Mouse (Mus musculus) ES-Bruce4 (cell line): ENCODE measurements around the gene Gm4131. TPM values are rescaled to one million over a fixed set of nuclear protein-coding genes. Genes with fewer than 3 reads are reported as not detected.

Experiments used
- H3K27ac ChIP-seq: 2 replicates; pipeline ENCODE4 v1.5.1; 2012; ENCODE audit warnings: low read length, inconsistent platforms; ENCODE audit not compliant: insufficient read depth
- H3K27me3 ChIP-seq: 2 replicates; pipeline ENCODE4 v1.6.1; 2012; ENCODE audit warnings: mild to moderate bottlenecking, low read length, inconsistent platforms; ENCODE audit not compliant: control insufficient read depth, poor library complexity, insufficient read depth, severe bottlenecking
- H3K36me3 ChIP-seq: 2 replicates; pipeline ENCODE4 v1.6.1; 2012; ENCODE audit warnings: inconsistent platforms, mild to moderate bottlenecking, low read length, moderate library complexity; ENCODE audit not compliant: control insufficient read depth, poor library complexity, insufficient read depth, severe bottlenecking
- H3K4me1 ChIP-seq: one replicate; pipeline ENCODE4 v1.8.1; 2011; ENCODE audit warnings: low read length; ENCODE audit not compliant: control insufficient read depth, insufficient read depth
- H3K4me3 ChIP-seq: 2 replicates; pipeline ENCODE4 v1.5.1; 2011; ENCODE audit warnings: low read depth, mild to moderate bottlenecking, low read length
- H3K9ac ChIP-seq: 2 replicates; pipeline ENCODE4 v1.6.1; 2012; ENCODE audit warnings: low read depth, mild to moderate bottlenecking, inconsistent platforms; ENCODE audit not compliant: poor library complexity, severe bottlenecking
- H3K9me3 ChIP-seq: replicated peaks from 2 replicates; pipeline ENCODE4 v1.6.1; 2012; ENCODE audit warnings: mild to moderate bottlenecking, low read length, inconsistent platforms; ENCODE audit not compliant: control insufficient read depth, poor library complexity, insufficient read depth, severe bottlenecking
- CTCF ChIP-seq: IDR thresholded peaks from one replicate; pipeline ENCODE4 v1.8.1; 2011; ENCODE audit warnings: low read depth, low read length
- EP300 ChIP-seq: IDR thresholded peaks from 2 replicates; pipeline ENCODE4 v1.6.1; 2011; ENCODE audit warnings: low read depth, low read length; ENCODE audit not compliant: insufficient read depth
- POLR2A ChIP-seq: IDR thresholded peaks from one replicate; pipeline ENCODE4 v1.8.1; 2011; ENCODE audit warnings: low read length; ENCODE audit not compliant: insufficient read depth
- polyA plus RNA-seq: library from polyadenylated mRNA; stranded (reverse); fragments of >200 nt; gene quantifications from 2 replicates; pipeline ENCODE4 v1.2.4, GENCODE M21; 2011; ENCODE audit warnings: low read depth; ENCODE audit not compliant: missing spikeins, insufficient read depth, insufficient read length

Gene Gm4131
- polyA plus RNA-seq, 1 experiment, result not detected

DNA sequence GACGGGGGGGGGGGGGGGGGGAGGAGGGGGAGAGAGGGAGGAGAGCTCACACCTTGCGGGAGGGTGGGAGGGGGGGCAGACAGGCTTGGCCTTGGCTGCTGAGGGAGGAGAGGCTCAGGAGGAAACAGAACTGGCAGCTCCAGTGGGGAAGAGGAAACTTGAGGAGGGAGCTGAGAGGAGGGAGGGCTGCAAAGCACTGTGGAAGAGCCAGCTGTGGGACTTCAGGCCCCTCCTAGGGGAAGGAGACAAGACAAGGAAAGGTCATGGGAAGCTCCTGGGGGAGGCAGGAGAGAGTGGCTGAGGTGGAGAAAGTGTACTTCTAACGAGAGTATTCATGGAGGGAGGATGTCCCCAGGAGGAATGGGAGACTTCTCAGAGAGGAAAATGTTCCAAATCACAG, 6.7 kb upstream of the Gm4131 start:
- no peaks in the 10 kb centered on the region for H3K36me3 ChIP-seq
- H3K9me3 ChIP-seq, result no peaks in the 10 kb centered on the region
- H3K27ac ChIP-seq, result no peak overlapping the region
- TF ChIP-seq CTCF (no peak), POLR2A (no peak), EP300 (no peak)
- H3K9ac ChIP-seq, result no peak overlapping the region
- H3K27me3 ChIP-seq, result no peaks in the 10 kb centered on the region
- no peaks in the 10 kb centered on the region for H3K4me1 ChIP-seq
- no peak overlapping the region; the same call in 1 of the 2 replicates for H3K4me3 ChIP-seq

- Histone ChIP-seq H3K27ac (no peak overlapping the region), H3K9me3 (no peaks in the 10 kb centered on the region)
- no peak for TF ChIP-seq EP300
- TF ChIP-seq CTCF, result no peak
- TF ChIP-seq POLR2A, result no peak
These were observed 3.6 kb upstream of the Gm4131 start for GRCm38 (mm10) chr14:62570299-62570698.

GRCm38 (mm10) chr14:62569463-62569862, 2.7 kb upstream of the Gm4131 start:
- Histone ChIP-seq H3K4me1 (no peaks in the 10 kb centered on the region), H3K9ac (no peak overlapping the region), H3K9me3 (no peaks in the 10 kb centered on the region), H3K27ac (no peak overlapping the region), H3K4me3 (no peak overlapping the region), H3K27me3 (no peaks in the 10 kb centered on the region), H3K36me3 (no peaks in the 10 kb centered on the region)
- TF ChIP-seq CTCF, result no peak
- TF ChIP-seq POLR2A, result no peak
- TF ChIP-seq EP300, result no peak

More at GRCm38 (mm10) chr14:62570299-62570698, 3.6 kb upstream of the Gm4131 start:
- H3K4me1 ChIP-seq, result no peaks in the 10 kb centered on the region
- no peaks in the 10 kb centered on the region for H3K36me3 ChIP-seq
- H3K9ac ChIP-seq, result no peak overlapping the region
- H3K4me3 ChIP-seq, result no peak overlapping the region
- H3K27me3 ChIP-seq, result no peaks in the 10 kb centered on the region

DNA sequence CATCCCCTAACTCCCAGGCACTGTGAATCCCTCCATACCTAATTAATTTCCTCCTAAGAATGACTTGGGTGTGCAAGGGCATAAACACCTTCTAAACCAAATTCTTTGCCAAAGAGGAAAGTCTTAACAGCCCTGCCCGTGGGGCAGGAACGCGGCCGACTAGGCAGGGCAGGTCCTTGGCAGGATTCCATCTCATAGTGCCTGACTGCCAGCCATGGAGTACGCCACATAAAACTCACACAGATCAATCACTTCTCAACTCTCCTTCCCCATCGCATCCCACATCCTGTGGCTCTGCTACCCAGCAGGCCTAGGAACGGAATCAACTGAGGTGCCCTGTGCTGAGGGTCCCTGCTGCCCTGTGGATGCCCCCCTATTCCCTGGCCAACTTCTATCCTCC, 3.0 kb downstream of the Gm4131 start:
- Histone ChIP-seq H3K9me3 (no peaks in the 10 kb centered on the region), H3K36me3 (no peaks in the 10 kb centered on the region), H3K9ac (no peak overlapping the region), H3K4me1 (no peaks in the 10 kb centered on the region), H3K4me3 (no peak overlapping the region), H3K27ac (no peak overlapping the region), H3K27me3 (no peaks in the 10 kb centered on the region)
- TF ChIP-seq POLR2A, result no peak
- no peak for TF ChIP-seq CTCF
- no peak for TF ChIP-seq EP300

GRCm38 (mm10) chr14:62561875-62562748, 4.6 kb downstream of the Gm4131 start:
- no peak overlapping the region for H3K27ac ChIP-seq
- H3K4me3 ChIP-seq, result no peak overlapping the region
- no peaks in the 10 kb centered on the region for H3K36me3 ChIP-seq
- no peaks in the 10 kb centered on the region for H3K9me3 ChIP-seq
- H3K4me1 ChIP-seq, result no peaks in the 10 kb centered on the region
- H3K27me3 ChIP-seq, result no peaks in the 10 kb centered on the region
- H3K9ac ChIP-seq, result no peak overlapping the region
- TF ChIP-seq CTCF (no peak), POLR2A (no peak), EP300 (no peak)

GRCm38 (mm10) chr14:62557111-62557510, 9.6 kb downstream of the Gm4131 start:
- Histone ChIP-seq H3K36me3 (no peaks in the 10 kb centered on the region), H3K4me3 (no peak overlapping the region), H3K9me3 (no peaks in the 10 kb centered on the region), H3K4me1 (no peaks in the 10 kb centered on the region), H3K27ac (no peak overlapping the region), H3K9ac (no peak overlapping the region), H3K27me3 (peaks cover 3% of the 10 kb centered on the region)
- TF ChIP-seq POLR2A (no peak), EP300 (no peak), CTCF (no peak)
